Mouse (Mus musculus) cerebellum, adult 2 months (tissue): ENCODE measurements around the gene Olfr802.

Experiments
- CTCF ChIP-seq: fragments of 200-500 bp; IDR thresholded peaks from 2 replicates; pipeline ENCODE4 v1.5.1; 2011; ENCODE audit warnings: low read depth, mild to moderate bottlenecking, control low read depth, low read length, moderate library complexity, borderline replicate concordance; ENCODE audit not compliant: insufficient read depth
- POLR2A ChIP-seq: fragments of 200-500 bp; IDR thresholded peaks from 2 replicates; pipeline ENCODE4 v1.6.1; 2011; ENCODE audit warnings: low read length, control low read depth, borderline replicate concordance; ENCODE audit not compliant: insufficient read depth

- TF ChIP-seq CTCF (no peak), POLR2A (no peak)
Measured at GRCm38 (mm10) chr10:129702910-129703309, 14.9 kb upstream of the Olfr802 start, which contains the start of gene Olfr804.
